Mouse (Mus musculus): ENCODE data around the gene B3galt2.
A peak's percentile ranks its signal among the peaks of the same experiment; 100 is the strongest.

Gene B3galt2

GRCm38 (mm10) chr1:143702741-143703262 lies 62.3 kb downstream of the B3galt2 start, which contains the start of gene Cdc73:
Gene Cdc73, minus strand, starts transcription at chr1:143702893.
- DNase-seq (ENCODE audit: low spot score in 2 of 2), result peak; percentile 89 to 91

Data from thymus, postnatal 10 days (tissue).